Mouse (Mus musculus): ENCODE results near the gene Simc1. TPM values are rescaled to one million over a fixed set of nuclear protein-coding genes. Genes with fewer than 3 reads are reported as not detected.

Simc1 gene
- polyA plus RNA-seq, 1 experiment from 2014 or later: 2.8 TPM

DNA sequence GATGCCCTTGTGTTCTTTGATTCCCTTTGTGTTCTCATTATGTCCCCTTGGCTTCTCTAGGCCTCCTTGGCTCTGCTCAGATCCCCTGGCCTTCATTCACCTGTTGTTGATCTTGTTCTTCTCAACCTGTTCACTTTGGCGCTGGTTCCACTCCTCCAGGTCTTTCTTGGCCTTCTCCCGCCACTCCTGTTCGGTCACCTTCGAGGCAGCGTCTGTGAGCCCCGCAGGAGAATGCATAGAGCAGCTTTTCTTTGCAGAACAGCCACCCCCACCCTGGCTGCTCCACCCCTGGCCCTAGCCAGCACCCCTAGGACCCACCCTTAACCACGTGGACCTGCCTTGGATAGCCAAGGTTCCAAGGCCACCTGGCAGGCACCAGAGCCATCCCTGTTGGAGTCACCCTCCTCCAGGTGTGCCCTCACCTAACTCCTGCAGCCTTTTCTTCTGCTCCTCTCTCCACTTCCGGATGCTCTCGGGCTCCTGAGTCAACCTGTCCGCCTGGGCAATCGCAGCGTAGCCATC is 95.1 kb downstream of the Simc1 start:
- H3K9ac ChIP-seq (ENCODE audit: low read length): no peak overlapping the region
- no peak overlapping the region for H3K4me2 ChIP-seq (replicated peaks; ENCODE audit: low read depth)
- DNase-seq (ENCODE audit: low spot score) (no peak), ATAC-seq (ENCODE audit: low FRiP score, low TSS enrichment) (no peak)
- H3K4me3 ChIP-seq (ENCODE audit: low read depth, low read length): no peak overlapping the region
- no peaks in the 10 kb centered on the region for H3K27me3 ChIP-seq (ENCODE audit: control insufficient read depth, insufficient read depth, low read length)
- H3K9me3 ChIP-seq (ENCODE audit: control insufficient read depth, low read length): no peaks in the 10 kb centered on the region
- H3K36me3 ChIP-seq (ENCODE audit: control insufficient read depth, insufficient read depth, low read length): peaks cover 3% of the 10 kb centered on the region; the same call in 1 of the 2 replicates
- H3K27ac ChIP-seq (replicated peaks): no peak overlapping the region
- 77% methylated on average over 12 of the region's 12 CpGs for WGBS
- H3K4me1 ChIP-seq (replicated peaks; ENCODE audit: control insufficient read depth, insufficient read depth): no peaks in the 10 kb centered on the region
- no peak for TF ChIP-seq CTCF (IDR thresholded peaks at IDR 0.05; ENCODE audit: low read depth)
- TF ChIP-seq EP300 (optimal IDR thresholded peaks at IDR 0.05): no peak

Small RNAs within 50 kb of the gene (microRNA-seq; reads per million reads assigned to microRNA genes)
- gene Gm24195: not detected

Other genes with a start within 250 kb of the Simc1 start
- gene Cplx2, start 132.4 kb upstream of the Simc1 start, polyA plus RNA-seq (2015; fragmentation: Nextera tagmentation; extraction: Ambion mirVana): 1.8 and 1.9 TPM in 2 replicates
- gene Thoc3, start 34.9 kb upstream of the Simc1 start, polyA plus RNA-seq (2015; fragmentation: Nextera tagmentation; extraction: Ambion mirVana): 50.0 and 52.4 TPM in 2 replicates
- gene 4833439L19Rik, start 61.7 kb downstream of the Simc1 start, polyA plus RNA-seq (2015; fragmentation: Nextera tagmentation; extraction: Ambion mirVana): 87.0 and 96.8 TPM in 2 replicates
- 13.3 and 14.4 TPM in 2 replicates for gene Arl10, start 71.2 kb downstream of the Simc1 start, polyA plus RNA-seq (2015; fragmentation: Nextera tagmentation; extraction: Ambion mirVana)
- 51.2 and 53.5 TPM in 2 replicates for gene Nop16, start 86.3 kb downstream of the Simc1 start, polyA plus RNA-seq (2015; fragmentation: Nextera tagmentation; extraction: Ambion mirVana)
- 282 and 289 TPM in 2 replicates for gene Higd2a, start 86.4 kb downstream of the Simc1 start, polyA plus RNA-seq (2015; fragmentation: Nextera tagmentation; extraction: Ambion mirVana)
- 156 and 160 TPM in 2 replicates for gene Cltb, start 107.6 kb downstream of the Simc1 start, polyA plus RNA-seq (2015; fragmentation: Nextera tagmentation; extraction: Ambion mirVana)
- gene Faf2, start 118.0 kb downstream of the Simc1 start, polyA plus RNA-seq (2015; fragmentation: Nextera tagmentation; extraction: Ambion mirVana): 46.4 and 50.6 TPM in 2 replicates
- 44.6 and 49.6 TPM in 2 replicates for gene Rnf44, start 190.1 kb downstream of the Simc1 start, polyA plus RNA-seq (2015; fragmentation: Nextera tagmentation; extraction: Ambion mirVana)
- 1.8 and 3.1 TPM in 2 replicates for gene Cdhr2, start 197.7 kb downstream of the Simc1 start, polyA plus RNA-seq (2015; fragmentation: Nextera tagmentation; extraction: Ambion mirVana)
- 0.27 and 0.31 TPM in 2 replicates for gene Gprin1, start 246.1 kb downstream of the Simc1 start, polyA plus RNA-seq (2015; fragmentation: Nextera tagmentation; extraction: Ambion mirVana)